Mouse (Mus musculus) limb, embryonic 13.5 days (tissue): ENCODE data around the gene Usp2. TPM values are rescaled to one million over a fixed set of nuclear protein-coding genes. Genes with fewer than 3 reads are reported as not detected.

Experiments used
- ATAC-seq: fragments of 200-750 bp; cut with Nextera tagmentation; 2 replicates; pipeline ENCODE4 v1.8.0; 2017; ENCODE audit warnings: low read depth, moderate number of reproducible peaks, moderate TSS enrichment; ENCODE audit not compliant: low FRiP score
- H3K27ac ChIP-seq: fragments of 300-500 bp; sonication (generic); 2 replicates; pipeline ENCODE4 v1.5.1; 2015; ENCODE audit warnings: inconsistent platforms, mild to moderate bottlenecking, moderate library complexity
- H3K27me3 ChIP-seq: fragments of 300-500 bp; sonication (generic); 2 replicates; pipeline ENCODE4 v1.6.1; 2015; ENCODE audit warnings: mild to moderate bottlenecking, inconsistent platforms
- H3K36me3 ChIP-seq: fragments of 300-500 bp; sonication (generic); 2 replicates; pipeline ENCODE4 v1.6.1; 2015; ENCODE audit warnings: inconsistent platforms, mild to moderate bottlenecking, moderate library complexity
- H3K4me1 ChIP-seq: fragments of 300-500 bp; sonication (generic); 2 replicates; pipeline ENCODE4 v1.6.1; 2015; ENCODE audit warnings: inconsistent platforms
- H3K4me2 ChIP-seq: fragments of 300-500 bp; sonication (generic); replicated peaks from 2 replicates; pipeline ENCODE4 v1.6.1; 2015; ENCODE audit warnings: inconsistent platforms, mild to moderate bottlenecking, moderate library complexity
- H3K4me3 ChIP-seq: fragments of 300-500 bp; sonication (generic); 2 replicates; pipeline ENCODE4 v1.5.1; 2015; ENCODE audit warnings: moderate library complexity, mild to moderate bottlenecking, inconsistent platforms
- H3K9ac ChIP-seq: fragments of 300-500 bp; sonication (generic); 2 replicates; pipeline ENCODE4 v1.6.1; 2015; ENCODE audit warnings: mild to moderate bottlenecking, inconsistent platforms
- H3K9me3 ChIP-seq: fragments of 300-500 bp; sonication (generic); 2 replicates; pipeline ENCODE4 v1.6.1; 2016; ENCODE audit warnings: inconsistent platforms
- WGBS: fragments of 180-500 bp; shearing (Covaris S2); methylation state at CpG from one replicate; pipeline ENCODE4 v1.1.7; 2015; 5-methylcytosine and 5-hydroxymethylcytosine counted together
- polyA plus RNA-seq: library from polyadenylated mRNA; unstranded; fragments of >200 nt; fragmentation: Nextera tagmentation; extraction: Ambion mirVana; gene quantifications from 2 replicates; pipeline ENCODE4 v1.2.1, GENCODE M21; 2015

Gene Usp2
- polyA plus RNA-seq, 1 experiment from 2014 or later, result 14.6 TPM

DNA sequence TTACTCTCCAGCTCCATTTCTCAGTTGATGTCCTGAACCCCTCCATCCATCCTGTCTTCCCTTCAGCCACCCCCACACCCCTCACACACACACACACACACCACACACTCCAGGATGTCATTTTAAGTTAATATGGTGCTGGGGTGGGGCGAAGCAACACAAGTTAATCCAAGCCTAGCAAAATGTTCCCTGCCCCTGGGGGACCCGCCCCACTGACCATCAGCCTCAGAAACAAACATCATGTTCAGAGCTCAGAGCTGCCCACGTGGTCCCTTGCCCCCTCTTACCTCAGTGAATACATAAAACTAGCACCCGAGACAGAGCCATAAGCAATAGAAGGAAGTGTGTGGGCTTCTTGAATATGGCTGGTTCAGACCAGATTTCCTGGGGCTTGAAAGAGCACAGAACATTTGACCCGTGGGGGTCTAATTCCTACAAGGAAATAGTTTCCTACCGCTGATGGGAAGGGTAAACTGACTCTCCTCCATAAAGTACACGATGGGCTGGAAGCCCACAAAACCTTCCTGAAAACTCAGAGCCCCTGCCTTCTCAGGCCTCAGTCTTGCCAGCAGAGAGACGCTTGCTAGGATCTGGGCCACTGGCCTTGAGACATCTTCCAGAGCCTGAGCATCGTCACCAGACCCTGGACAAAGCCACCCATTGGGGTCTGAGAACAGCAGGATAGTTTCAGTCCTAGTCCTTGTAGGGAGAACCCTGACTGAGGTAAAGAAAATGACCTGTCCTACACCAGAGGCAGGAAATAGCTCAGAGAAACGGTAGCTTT is 13.4 kb downstream of the Usp2 start:
- ATAC-seq, result no peak
- no peak overlapping the region for H3K27ac ChIP-seq
- no peak overlapping the region for H3K9ac ChIP-seq
- H3K27me3 ChIP-seq, result peaks cover 24% of the 10 kb centered on the region
- no peaks in the 10 kb centered on the region for H3K9me3 ChIP-seq
- H3K4me1 ChIP-seq, result peaks cover 53% of the 10 kb centered on the region
- WGBS, result 57% methylated on average over 10 of the region's 10 CpGs
- no peak overlapping the region for H3K4me2 ChIP-seq
- H3K4me3 ChIP-seq, result no peak overlapping the region
- H3K36me3 ChIP-seq, result no peaks in the 10 kb centered on the region

DNA sequence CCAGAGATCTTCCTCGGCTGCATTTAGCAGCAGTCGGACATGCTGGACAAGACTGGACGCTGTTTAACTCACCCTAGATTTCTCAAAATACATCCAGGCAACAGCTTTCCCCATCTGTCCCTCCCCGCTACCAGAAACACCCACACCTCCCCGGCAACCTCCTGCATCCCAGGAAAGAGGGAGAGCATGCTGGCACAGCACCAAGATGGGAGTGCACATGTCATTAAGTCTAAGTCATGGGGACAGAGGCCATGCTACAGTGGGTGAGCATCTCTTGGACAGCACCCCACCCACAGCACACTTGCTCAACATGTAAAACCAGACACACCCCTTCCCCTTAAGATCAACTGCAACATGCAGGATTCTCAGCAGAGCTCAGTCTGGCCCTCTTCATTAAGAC is 14.1 kb downstream of the Usp2 start:
- H3K9ac ChIP-seq, result no peak overlapping the region
- 70% methylated on average over 5 of the region's 5 CpGs for WGBS
- no peak overlapping the region for H3K4me2 ChIP-seq
- peaks cover 59% of the 10 kb centered on the region for H3K4me1 ChIP-seq
- peaks cover 32% of the 10 kb centered on the region for H3K27me3 ChIP-seq
- H3K27ac ChIP-seq, result no peak overlapping the region
- no peak for ATAC-seq
- no peaks in the 10 kb centered on the region for H3K36me3 ChIP-seq
- no peak overlapping the region for H3K4me3 ChIP-seq
- no peaks in the 10 kb centered on the region for H3K9me3 ChIP-seq

DNA sequence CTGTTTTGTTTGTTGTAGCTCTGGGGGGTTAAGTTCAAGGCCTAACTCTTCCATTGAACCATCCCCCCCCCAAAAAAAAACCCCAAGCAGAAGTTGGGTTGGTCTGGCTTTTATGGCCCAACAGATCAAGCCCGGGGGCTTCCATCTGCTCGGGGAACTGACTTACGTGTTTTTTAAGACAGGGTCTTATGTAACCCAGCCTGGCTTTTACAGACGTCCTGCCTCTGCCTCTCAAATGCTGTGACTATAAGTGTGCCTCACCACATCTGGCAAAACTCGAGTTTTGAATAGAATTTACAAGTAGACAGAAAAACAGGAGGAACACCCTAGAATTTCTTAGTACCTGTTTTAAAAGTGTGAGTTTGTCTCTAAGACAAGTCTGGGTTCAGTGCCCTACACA is 14.8 kb downstream of the Usp2 start:
- Histone ChIP-seq H3K4me1 (peaks cover 63% of the 10 kb centered on the region), H3K4me3 (no peak overlapping the region), H3K27ac (no peak overlapping the region), H3K27me3 (peaks cover 38% of the 10 kb centered on the region), H3K36me3 (no peaks in the 10 kb centered on the region), H3K4me2 (0 out of 2 replicates have a peak overlapping the region, but pooled peaks have one; percentile 17), H3K9me3 (no peaks in the 10 kb centered on the region), H3K9ac (no peak overlapping the region)
- ATAC-seq, result no peak
- 18% methylated on average over 5 of the region's 5 CpGs for WGBS

DNA sequence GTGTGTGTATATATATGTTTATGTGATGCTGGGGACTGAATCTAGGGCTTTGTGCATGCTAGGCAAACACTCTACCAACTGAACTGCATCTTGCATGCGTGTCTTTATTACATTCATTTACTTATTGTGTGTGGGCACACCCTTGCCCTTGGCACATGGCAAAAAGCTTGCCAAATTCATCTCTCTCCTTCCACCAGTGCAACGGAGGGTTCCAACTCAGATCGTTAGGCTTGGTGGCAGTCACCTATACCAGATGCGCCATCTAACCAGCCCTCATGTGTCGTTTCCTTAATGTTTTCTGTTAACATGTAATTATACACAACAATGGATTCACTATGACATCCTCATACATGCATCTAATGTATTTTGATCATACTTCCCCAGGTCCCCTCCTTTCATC is 15.4 kb downstream of the Usp2 start:
- H3K36me3 ChIP-seq, result no peaks in the 10 kb centered on the region
- no peak overlapping the region for H3K4me2 ChIP-seq
- ATAC-seq, result no peak
- H3K4me3 ChIP-seq, result no peak overlapping the region
- H3K9ac ChIP-seq, result no peak overlapping the region
- H3K9me3 ChIP-seq, result no peaks in the 10 kb centered on the region
- 86% methylated on average over 5 of the region's 5 CpGs for WGBS
- H3K4me1 ChIP-seq, result peaks cover 67% of the 10 kb centered on the region
- peaks cover 42% of the 10 kb centered on the region for H3K27me3 ChIP-seq
- H3K27ac ChIP-seq, result no peak overlapping the region

DNA sequence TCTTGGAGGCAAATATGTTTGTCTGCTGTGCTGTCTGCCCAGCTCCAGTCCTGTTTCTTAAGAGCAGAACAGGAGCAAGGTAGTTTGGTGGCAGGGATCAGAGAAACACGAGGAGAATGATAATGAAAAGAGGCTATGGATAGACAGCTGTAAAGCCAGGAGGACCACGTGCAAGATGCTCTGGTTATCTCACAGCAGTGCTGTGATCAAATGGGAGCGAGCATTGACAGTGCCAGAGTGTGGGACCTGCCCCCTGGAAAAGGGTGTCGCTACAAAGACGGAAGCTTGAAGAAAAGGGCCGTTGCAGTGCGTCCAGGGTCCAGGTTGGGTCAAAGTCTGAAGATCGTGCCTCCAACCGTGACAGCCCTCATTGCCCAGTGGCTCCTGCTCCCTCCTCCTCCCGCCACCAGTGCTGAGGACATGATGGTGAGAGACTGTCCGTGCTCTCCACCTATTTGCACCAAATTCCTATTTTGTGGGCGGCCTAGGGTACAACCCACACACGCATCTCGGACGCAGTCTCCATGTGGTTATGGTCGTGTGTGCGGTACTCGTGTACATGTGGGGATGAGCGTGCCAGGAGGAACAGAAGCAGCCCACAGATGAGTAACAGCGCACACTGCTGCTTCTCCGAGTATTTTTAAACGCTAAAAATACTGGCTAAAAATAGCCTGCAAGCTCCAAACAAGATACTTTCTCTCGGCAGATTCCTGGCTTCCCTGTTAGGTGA is 16.7 kb downstream of the Usp2 start:
- ATAC-seq, result no peak
- Histone ChIP-seq H3K4me1 (peaks cover 76% of the 10 kb centered on the region), H3K27me3 (peaks cover 52% of the 10 kb centered on the region), H3K9me3 (no peaks in the 10 kb centered on the region), H3K27ac (no peak overlapping the region), H3K9ac (0 out of 2 replicates have a peak overlapping the region, but pooled peaks have one; percentile 4), H3K4me2 (peak overlapping the region; percentile 98), H3K4me3 (peak overlapping the region; percentile 64), H3K36me3 (no peaks in the 10 kb centered on the region)
- WGBS, result 11% methylated on average over 23 of the region's 23 CpGs

DNA sequence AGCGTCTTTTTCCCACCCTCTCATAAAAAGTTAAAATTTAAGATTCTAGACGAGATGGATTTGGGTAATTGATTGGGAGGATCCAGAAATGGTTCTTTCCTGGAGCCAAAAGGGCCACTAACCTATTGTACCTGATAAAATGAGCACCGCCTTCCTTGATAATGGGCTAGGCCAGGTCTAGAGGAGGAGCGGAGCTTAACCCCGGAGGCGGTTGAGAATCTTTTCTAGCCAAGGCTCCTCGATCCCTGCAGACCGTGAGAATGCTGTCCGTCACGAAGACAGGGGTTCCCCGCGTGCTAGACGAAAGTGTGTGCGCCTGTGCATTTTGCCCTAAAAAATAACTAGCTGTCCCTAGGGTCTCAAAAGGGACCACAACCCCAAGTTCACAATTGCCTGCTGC is 17.4 kb downstream of the Usp2 start:
- H3K27me3 ChIP-seq, result peaks cover 52% of the 10 kb centered on the region

DNA sequence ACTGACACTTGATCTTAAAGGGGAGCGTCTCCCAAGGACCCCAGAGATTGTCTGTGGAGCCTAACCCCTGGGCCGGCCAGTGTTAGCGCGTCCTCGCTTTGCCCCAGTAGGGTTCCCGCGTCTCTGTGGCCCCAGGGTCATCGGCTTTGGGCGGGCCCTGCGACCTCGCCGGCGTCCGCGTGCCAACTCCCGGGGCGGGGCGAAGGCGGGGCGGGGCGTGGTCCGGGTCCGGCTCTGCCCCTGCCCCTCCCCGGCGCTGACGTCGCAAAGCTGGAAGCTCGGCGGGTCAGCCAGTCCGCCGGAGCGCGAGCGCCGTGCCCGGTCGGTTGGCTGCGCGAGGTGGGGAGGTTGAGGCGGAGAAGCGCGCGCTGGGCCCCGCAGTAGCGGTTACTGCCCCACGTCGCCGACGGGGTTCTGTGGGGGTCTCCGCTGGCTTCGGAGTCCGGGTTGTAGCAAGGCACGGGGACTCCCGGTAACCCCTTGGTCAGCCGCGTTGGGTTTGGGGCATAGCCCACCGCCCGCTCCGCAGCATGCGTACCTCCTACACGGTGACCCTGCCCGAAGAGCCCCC is 17.9 kb downstream of the Usp2 start:
- H3K36me3 ChIP-seq, result no peaks in the 10 kb centered on the region
- peak; percentile 71 for ATAC-seq
- H3K9me3 ChIP-seq, result no peaks in the 10 kb centered on the region
- peak overlapping the region; percentile 98 for H3K4me2 ChIP-seq
- peaks cover 52% of the 10 kb centered on the region for H3K27me3 ChIP-seq
- H3K4me1 ChIP-seq, result peaks cover 73% of the 10 kb centered on the region
- peak overlapping the region; percentile 75 for H3K9ac ChIP-seq
- whole genome bisulfite sequencing, result under 1% methylated on average over 61 of the region's 62 CpGs
- peak overlapping the region; percentile 64 for H3K4me3 ChIP-seq
- H3K27ac ChIP-seq, result no peak overlapping the region

More for the DNA sequence above, 17.4 kb downstream of the Usp2 start:
- Histone ChIP-seq H3K4me1 (peaks cover 72% of the 10 kb centered on the region), H3K4me2 (peak overlapping the region; percentile 98), H3K9ac (peak overlapping the region; percentile 75; the same call in 1 of the 2 replicates), H3K4me3 (peak overlapping the region; percentile 64), H3K9me3 (no peaks in the 10 kb centered on the region), H3K27ac (no peak overlapping the region), H3K36me3 (no peaks in the 10 kb centered on the region)
- whole genome bisulfite sequencing, result 1% methylated on average over 14 of the region's 14 CpGs
- no peak for ATAC-seq

DNA sequence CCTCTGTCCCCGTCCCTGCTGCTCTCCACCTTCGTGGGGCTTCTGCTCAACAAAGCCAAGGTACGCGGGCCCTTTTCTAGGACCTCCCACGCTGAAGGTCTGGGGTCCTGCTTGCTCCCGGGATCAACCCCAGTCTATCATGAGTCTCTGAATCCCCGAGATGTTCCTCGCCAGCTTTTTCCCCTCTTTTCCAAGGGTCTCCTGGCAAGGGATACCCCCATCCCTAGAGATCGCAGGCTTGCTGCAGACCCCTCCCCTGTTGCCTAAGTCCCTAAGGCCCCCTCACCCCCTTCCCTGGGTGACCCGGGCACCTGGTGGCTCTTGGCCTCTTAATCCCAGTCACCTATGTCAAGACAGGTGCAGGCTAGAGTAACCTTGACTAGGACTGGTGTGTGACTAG is 18.5 kb downstream of the Usp2 start:
- no peak for ATAC-seq
- Histone ChIP-seq H3K4me3 (peak overlapping the region; percentile 64), H3K27me3 (peaks cover 52% of the 10 kb centered on the region), H3K9me3 (no peaks in the 10 kb centered on the region), H3K4me2 (peak overlapping the region; percentile 98), H3K36me3 (peaks cover 5% of the 10 kb centered on the region; the same call in 1 of the 2 replicates), H3K9ac (peak overlapping the region; percentile 75), H3K27ac (no peak overlapping the region), H3K4me1 (peaks cover 72% of the 10 kb centered on the region)
- WGBS, result 3% methylated on average over 10 of the region's 10 CpGs

DNA sequence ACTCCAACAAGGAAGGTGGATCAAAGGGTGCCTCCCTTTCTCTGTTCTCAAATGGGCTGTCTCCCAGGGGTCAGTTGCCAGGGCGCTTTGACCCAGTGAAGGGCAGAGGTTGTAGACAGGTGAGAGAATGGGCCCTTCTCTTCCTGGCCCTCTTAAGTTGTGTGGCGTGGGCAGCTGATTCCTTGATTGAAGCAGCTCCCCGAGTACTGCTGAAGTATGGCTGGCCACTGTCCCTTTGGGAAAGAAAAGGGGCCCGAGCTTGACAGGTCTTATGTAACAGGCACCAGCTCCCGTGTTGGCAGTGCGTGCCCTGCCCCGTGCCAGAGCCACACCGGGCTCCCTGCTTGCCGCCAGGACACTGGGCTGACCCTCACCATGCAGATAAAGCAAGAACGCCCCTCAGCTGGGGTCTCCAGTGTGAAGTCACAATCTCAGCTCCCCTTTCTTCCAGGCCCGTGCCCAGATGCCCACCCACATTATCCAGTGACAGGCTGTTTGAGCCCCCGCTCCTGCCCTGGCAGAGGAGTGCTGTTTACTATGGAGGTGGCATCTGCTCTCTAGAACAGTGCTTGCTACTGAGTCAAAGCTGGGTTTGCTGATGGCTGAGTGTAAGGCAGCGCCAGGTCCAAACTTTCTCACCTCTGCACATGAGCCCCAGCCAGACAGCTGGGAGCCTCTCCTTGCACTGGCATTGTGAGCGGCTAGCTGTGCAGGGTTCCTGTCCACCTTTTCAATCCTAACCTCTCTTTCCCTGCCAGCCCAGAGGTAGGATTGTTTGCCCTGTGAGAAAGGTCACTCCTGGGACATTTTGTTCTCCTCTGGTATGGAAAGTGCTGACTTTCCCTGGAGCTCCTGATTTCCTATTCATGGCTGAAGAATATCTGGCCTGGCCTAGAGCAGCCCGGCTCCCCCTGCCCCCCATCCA is 19.2 kb downstream of the Usp2 start:
- Histone ChIP-seq H3K36me3 (peaks cover 6% of the 10 kb centered on the region), H3K4me1 (peaks cover 65% of the 10 kb centered on the region), H3K9ac (no peak overlapping the region; the same call in 1 of the 2 replicates), H3K27me3 (peaks cover 52% of the 10 kb centered on the region), H3K4me3 (peak overlapping the region; percentile 64), H3K9me3 (no peaks in the 10 kb centered on the region), H3K4me2 (peak overlapping the region; percentile 98), H3K27ac (no peak overlapping the region)
- no peak for ATAC-seq
- 71% methylated on average over 15 of the region's 15 CpGs for WGBS

DNA sequence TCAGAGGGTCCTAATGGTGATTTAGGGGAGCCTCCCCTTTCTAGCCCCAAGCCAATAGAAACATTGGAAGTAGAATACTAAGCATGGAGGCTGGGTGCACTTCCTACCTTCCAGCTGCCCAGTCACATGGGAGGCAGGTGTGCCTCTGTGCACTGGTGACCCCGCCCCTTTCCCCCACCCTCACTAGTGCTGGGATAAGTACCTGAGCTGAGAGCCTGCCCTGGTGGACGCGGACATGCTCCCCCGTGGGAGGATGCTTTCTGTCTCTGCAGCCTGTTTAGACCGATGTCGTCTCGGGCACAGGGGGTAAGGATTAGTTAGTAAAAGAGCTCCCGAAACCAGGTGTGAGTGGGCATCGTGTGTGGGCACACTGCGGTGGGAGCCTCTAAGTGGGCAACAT is 20.1 kb downstream of the Usp2 start:
- Histone ChIP-seq H3K36me3 (peaks cover 15% of the 10 kb centered on the region), H3K4me1 (peaks cover 55% of the 10 kb centered on the region), H3K4me3 (no peak overlapping the region), H3K9ac (no peak overlapping the region), H3K9me3 (no peaks in the 10 kb centered on the region), H3K27ac (no peak overlapping the region), H3K27me3 (peaks cover 52% of the 10 kb centered on the region), H3K4me2 (peak overlapping the region; percentile 35)
- no peak for ATAC-seq
- 37% methylated on average over 10 of the region's 10 CpGs for WGBS

DNA sequence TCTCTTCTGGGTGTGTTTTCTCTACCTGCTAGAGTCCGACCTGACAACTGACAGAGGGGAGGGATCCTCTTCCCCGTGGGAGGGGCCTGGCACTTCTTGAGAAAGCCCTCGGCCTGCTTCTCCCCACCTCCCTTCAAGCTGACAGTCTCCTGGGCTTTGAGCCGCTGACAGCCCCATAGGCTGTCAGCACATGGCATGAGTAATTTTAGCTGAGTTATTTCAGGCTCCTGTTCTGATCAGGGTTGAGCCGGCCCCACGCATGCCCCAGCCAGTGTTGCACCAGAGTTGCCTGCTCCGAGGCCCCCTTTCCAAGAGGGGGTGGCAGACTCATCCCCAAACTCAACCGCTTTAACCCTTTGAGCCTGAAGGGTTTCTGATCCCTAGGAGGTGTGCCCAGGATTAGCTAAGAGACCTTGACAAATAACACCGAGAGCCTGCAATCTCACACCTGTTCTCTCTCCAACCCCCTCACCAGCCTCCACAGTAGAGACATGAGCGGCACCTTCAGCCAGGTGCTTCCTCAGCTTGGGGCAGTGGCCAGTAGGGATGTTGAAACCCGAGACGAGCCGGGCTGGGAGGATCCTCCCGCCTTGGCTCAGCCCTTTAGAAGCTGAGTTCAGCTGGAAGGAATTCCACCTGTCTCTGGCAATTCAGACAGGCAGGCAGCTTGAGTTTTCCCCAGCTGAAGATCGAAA is 21.1 kb downstream of the Usp2 start:
- H3K36me3 ChIP-seq, result peaks cover 23% of the 10 kb centered on the region
- H3K9me3 ChIP-seq, result no peaks in the 10 kb centered on the region
- H3K27ac ChIP-seq, result no peak overlapping the region
- 0 out of 2 replicates have a peak overlapping the region, but pooled peaks have one; percentile 31 for H3K9ac ChIP-seq
- no peak overlapping the region for H3K4me3 ChIP-seq
- 4% methylated on average over 15 of the region's 15 CpGs for WGBS
- ATAC-seq, result peak; percentile 54; the same call in 1 of the 2 replicates
- H3K27me3 ChIP-seq, result peaks cover 45% of the 10 kb centered on the region
- peak overlapping the region; percentile 35 for H3K4me2 ChIP-seq
- peaks cover 53% of the 10 kb centered on the region for H3K4me1 ChIP-seq
